Mouse (Mus musculus): ENCODE data around the gene Prdm2. TPM values are rescaled to one million over a fixed set of nuclear protein-coding genes. Genes with fewer than 3 reads are reported as not detected.

Prdm2 gene
- total RNA-seq (2021), result 10 to 100 TPM; 16.2 to 21.1 TPM
- long read RNA-seq, experiment 1, partial matches to known transcripts, result 0 of 7 reads
- long read RNA-seq, experiment 1, other reads (novel, unspliced or antisense), result 7 of 7 reads
- long read RNA-seq, experiment 2, partial matches to known transcripts, result 4 of 5 reads
- long read RNA-seq, experiment 2, other reads (novel, unspliced or antisense), result 1 of 5 reads

- DNase-seq, result peak; percentile 68
These were observed at the start of gene Prdm2 for GRCm38 (mm10) chr4:143212341-143213174. Prdm2 (minus strand) TSS chr4:143212995.

DNA sequence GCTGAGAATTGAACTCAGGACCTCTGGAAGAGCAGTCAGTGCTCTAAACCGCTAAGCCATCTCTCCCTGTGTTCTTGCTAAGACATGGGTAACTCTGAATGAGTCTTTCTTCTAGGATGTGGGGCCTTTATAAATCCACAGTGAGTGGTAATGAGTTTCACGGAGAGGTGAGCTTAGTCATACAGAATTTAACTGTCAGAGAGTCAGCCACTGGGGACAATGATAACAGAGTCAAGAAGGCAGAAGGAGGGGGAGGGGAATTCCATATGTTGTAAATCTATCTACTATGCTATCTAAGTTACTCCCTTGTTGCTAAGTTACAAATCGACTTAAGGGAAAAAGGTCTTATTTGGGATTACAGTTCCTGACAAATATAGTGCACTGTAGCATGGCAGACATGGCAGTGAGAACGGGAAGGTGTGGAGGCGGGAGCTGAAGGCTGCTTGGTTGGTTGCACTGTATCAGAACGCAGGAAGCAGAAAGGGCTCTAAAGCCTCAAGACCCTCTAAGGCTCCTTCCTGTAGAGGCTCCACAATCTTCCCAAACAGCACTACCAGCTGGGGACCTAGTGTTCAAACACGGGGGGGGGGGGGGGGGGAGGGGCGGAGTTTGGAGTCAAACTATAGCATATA, 47.0 kb upstream of the Prdm2 start:
- no peak for DNase-seq

GRCm38 (mm10) chr4:143258517-143258916, 45.7 kb upstream of the Prdm2 start:
- peak; percentile 39 for DNase-seq

GRCm38 (mm10) chr4:143257971-143258370, 45.2 kb upstream of the Prdm2 start:
- DNase-seq, result no peak

- DNase-seq, result no peak
These were observed 42.7 kb upstream of the Prdm2 start for GRCm38 (mm10) chr4:143255541-143255940.

DNA sequence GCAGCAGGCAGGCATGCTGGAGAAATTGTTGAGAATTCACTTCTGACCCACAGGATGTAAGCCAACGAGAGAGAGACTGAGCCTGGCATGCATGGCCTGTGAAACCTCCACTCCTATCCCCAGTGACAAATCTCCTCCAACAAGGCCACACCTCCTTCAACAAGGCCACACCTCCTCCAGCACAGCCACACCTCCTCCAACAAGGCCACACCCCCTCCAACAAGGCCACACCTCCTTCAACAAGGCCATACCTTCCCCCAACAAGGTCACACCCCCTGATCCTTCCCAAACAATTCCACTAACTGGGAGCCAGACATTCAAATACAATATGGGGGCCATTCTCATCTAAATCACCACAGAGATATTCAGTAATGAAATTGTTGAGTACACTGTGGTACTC, 40.6 kb upstream of the Prdm2 start:
- no peak for DNase-seq

GRCm38 (mm10) chr4:143248050-143248449, 35.3 kb upstream of the Prdm2 start:
- DNase-seq, result no peak

DNA sequence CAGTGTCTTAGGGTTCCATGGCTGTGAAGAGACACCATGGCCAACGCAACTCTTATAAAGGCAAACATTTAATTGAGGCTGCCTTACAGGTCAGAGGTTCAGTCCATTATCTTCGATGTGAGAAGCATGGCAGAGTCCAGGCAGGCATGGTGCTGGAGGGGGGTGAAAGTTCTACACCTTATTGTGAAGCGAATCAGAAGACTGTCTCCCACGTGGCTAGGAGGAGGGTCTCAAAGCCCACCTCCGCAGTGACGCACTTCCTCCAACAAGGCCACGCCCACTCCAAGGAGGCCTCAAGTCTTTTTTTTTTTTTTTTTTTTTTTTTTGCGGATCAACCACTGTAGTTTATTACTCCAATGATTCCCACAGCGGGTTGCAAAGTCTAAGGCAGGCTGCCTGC, 28.5 kb upstream of the Prdm2 start:
- no peak for DNase-seq

GRCm38 (mm10) chr4:143239615-143240201, 26.9 kb upstream of the Prdm2 start:
- no peak for DNase-seq

- no peak for DNase-seq
These were observed 26.3 kb upstream of the Prdm2 start for GRCm38 (mm10) chr4:143239117-143239516.

GRCm38 (mm10) chr4:143238241-143239031, 25.6 kb upstream of the Prdm2 start:
- no peak for DNase-seq

GRCm38 (mm10) chr4:143231790-143232422, 19.1 kb upstream of the Prdm2 start:
- no peak for DNase-seq

GRCm38 (mm10) chr4:143231110-143231509, 18.3 kb upstream of the Prdm2 start:
- DNase-seq, result no peak

DNA sequence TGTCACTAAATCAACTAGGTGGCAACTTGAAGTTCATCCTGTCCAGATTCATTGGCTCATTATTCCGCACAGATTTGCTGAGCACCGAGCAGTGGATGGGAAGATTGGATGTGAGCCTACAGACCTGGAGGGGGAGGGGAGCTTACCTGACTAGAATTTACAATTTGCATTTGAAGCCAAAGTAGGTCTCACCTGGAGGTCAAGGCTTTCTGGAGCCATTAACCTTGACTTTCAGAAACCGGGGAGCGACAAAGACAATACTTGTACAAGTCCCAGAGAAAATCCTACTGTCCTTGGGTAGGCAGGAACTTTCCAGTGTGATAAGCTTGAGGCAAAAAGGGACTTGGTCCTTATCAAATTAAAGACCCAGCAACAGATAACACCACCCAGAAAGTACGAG, 15.2 kb upstream of the Prdm2 start:
- no peak for DNase-seq

GRCm38 (mm10) chr4:143225886-143226285, 13.1 kb upstream of the Prdm2 start:
- DNase-seq, result no peak

DNA sequence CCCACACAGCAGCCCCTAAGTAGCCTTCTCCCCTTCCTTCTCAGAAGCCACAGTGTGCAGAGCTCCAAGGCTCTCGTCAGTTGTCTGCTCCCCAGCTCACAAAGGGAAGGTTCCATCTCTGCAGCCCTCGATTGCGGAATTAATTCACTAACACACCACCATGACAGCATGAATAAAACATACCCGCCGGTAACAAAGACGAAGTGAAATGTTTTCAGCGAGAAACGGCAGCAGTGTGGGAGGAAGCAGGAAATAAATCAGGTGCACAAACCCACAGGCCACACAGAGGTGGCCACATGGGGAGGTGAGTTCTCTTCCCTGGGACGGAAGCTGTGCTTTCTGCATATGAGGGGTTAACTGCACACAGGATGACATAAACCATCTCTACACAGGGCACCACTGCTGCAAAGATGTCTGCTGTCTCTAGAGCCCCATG, 6.5 kb upstream of the Prdm2 start:
- no peak for DNase-seq

GRCm38 (mm10) chr4:143218858-143219257, 6.1 kb upstream of the Prdm2 start:
- DNase-seq, result no peak

GRCm38 (mm10) chr4:143217189-143217588, 4.4 kb upstream of the Prdm2 start:
- DNase-seq, result no peak

DNA sequence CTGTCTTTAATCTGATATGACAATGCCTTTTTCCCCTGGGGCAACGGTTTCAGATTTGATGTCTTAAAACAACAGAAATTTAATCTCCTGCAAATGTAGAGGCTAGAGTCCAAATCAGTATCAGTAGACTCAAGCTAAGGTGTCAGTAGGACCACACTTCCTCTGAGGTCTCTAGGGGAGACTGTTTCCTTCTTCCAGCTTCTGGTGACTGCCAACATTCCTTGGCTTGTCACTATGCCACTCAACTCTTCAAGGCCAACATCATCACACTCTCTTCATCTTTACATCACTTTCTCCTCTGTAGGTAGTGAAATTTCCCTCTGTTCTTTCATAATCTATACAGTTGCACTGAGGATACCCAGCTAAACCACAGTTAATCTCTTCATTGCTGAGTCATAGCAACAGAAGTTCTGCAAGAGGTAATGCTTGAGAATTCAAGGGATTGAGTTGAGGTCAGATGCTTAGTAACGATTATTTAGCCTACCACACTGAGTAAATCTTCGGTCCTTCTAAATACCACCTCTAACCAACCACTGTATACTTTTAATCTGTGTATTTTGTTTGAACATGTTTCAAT, 1.5 kb upstream of the Prdm2 start:
- DNase-seq, result no peak

DNA sequence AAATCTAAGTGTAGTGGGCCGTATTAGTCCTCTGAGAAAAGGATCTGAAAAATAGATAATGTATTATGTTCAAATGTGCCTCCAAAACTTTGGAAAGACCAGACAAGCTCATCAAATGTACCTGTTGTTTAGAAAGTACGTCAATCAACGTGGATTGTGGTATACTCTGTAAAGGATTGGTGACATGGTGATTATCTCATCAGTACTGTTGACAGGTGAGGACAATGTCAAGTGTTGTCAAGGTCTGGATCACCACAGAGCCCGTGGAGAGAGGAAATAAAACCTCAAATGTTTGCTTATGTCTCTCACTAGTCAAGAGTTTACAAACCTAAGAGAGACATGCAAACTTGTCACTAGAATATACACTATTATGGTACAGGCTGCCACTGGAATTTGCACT, 776 bp upstream of the Prdm2 start:
- no peak for DNase-seq

DNA sequence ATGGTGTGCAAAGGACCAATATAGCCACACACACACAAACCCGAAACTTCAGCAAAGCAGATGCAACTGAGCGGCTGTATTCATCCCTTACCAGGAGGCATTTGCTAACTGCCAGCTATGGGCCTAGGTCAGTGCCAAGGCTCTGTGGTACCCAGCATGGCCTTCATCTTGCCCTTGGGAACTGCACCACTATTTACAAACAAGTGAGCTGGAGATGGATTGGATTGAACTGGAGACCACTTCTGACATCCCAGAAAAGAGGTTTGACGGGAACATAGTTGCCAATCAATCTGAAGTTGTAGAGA, 332 bp upstream of the Prdm2 start:
- no peak for DNase-seq
